Mouse (Mus musculus): ENCODE measurements around the gene Sema6b. TPM values are rescaled to one million over a fixed set of nuclear protein-coding genes. Genes with fewer than 3 reads are reported as not detected.

Sema6b gene
- not detected for polyA plus RNA-seq (2017; shearing (Covaris generic))

GRCm38 (mm10) chr17:56139858-56140595 lies at the start of gene Sema6b:
Gene Sema6b, minus strand, starts transcription at chr17:56140343.

GRCm38 (mm10) chr17:56183658-56184103 lies 43.5 kb upstream of the Sema6b start, which contains the start of gene Mydgf:
Gene Mydgf, minus strand, starts transcription at chr17:56183920.

GRCm38 (mm10) chr17:56162231-56162774 lies 22.2 kb upstream of the Sema6b start, which contains the start of gene Tnfaip8l1:
Gene Tnfaip8l1, plus strand, starts transcription at chr17:56162477.

GRCm38 (mm10) chr17:56121826-56122225 lies 18.3 kb downstream of the Sema6b start, which contains the start of gene Lrg1:
Gene Lrg1, minus strand, starts transcription at chr17:56122001.

GRCm38 (mm10) chr17:56117251-56117710 lies 22.9 kb downstream of the Sema6b start, which contains the start of gene Plin5:
Gene Plin5, minus strand, starts transcription at chr17:56117596.

GRCm38 (mm10) chr17:56109219-56110051 lies 30.7 kb downstream of the Sema6b start, which contains the start of gene Plin4:
Gene Plin4, minus strand, starts transcription at chr17:56109803.

GRCm38 (mm10) chr17:56078880-56079795 lies 61.0 kb downstream of the Sema6b start, which contains the start of gene Hdgfl2:
Gene Hdgfl2, plus strand, starts transcription at chr17:56079634.

GRCm38 (mm10) chr17:56074827-56075208 lies 65.3 kb downstream of the Sema6b start, which contains the start of gene Ubxn6:
Gene Ubxn6, minus strand, starts transcription at chr17:56075028.

Other genes starting within 250 kb of the Sema6b start
- 37.1 TPM for gene Zfp959, start 248.2 kb downstream of the Sema6b start, polyA plus RNA-seq (2017; shearing (Covaris generic))
- 6.9 TPM for gene Zfp119b, start 190.8 kb downstream of the Sema6b start, polyA plus RNA-seq (2017; shearing (Covaris generic))
- gene Ebi3, start 187.7 kb downstream of the Sema6b start, polyA plus RNA-seq (2017; shearing (Covaris generic)): 0.33 TPM
- 32.0 TPM for gene Yju2, start 181.2 kb downstream of the Sema6b start, polyA plus RNA-seq (2017; shearing (Covaris generic))
- 1.0 TPM for gene Shd, start 169.9 kb downstream of the Sema6b start, polyA plus RNA-seq (2017; shearing (Covaris generic))
- not detected for gene Fsd1, start 153.8 kb downstream of the Sema6b start, polyA plus RNA-seq (2017; shearing (Covaris generic))
- 2.3 TPM for gene Stap2, start 134.8 kb downstream of the Sema6b start, polyA plus RNA-seq (2017; shearing (Covaris generic))
- gene Mpnd, start 134.6 kb downstream of the Sema6b start, polyA plus RNA-seq (2017; shearing (Covaris generic)): 158 TPM
- gene Sh3gl1, start 103.7 kb downstream of the Sema6b start, polyA plus RNA-seq (2017; shearing (Covaris generic)): 137 TPM
- gene Chaf1a, start 99.9 kb downstream of the Sema6b start, polyA plus RNA-seq (2017; shearing (Covaris generic)): 1.3 TPM
- gene Ubxn6, start 65.3 kb downstream of the Sema6b start, polyA plus RNA-seq (2017; shearing (Covaris generic)): 64.9 TPM
- 113 TPM for gene Hdgfl2, start 60.7 kb downstream of the Sema6b start, polyA plus RNA-seq (2017; shearing (Covaris generic))
- not detected for gene Plin4, start 30.5 kb downstream of the Sema6b start, polyA plus RNA-seq (2017; shearing (Covaris generic))
- gene Plin5, start 22.7 kb downstream of the Sema6b start, polyA plus RNA-seq (2017; shearing (Covaris generic)): not detected
- gene Lrg1, start 18.3 kb downstream of the Sema6b start, polyA plus RNA-seq (2017; shearing (Covaris generic)): not detected
- gene Tnfaip8l1, start 22.1 kb upstream of the Sema6b start, polyA plus RNA-seq (2017; shearing (Covaris generic)): 22.7 TPM
- gene Mydgf, start 43.6 kb upstream of the Sema6b start, polyA plus RNA-seq (2017; shearing (Covaris generic)): 48.9 TPM
- 44.4 TPM for gene Dpp9, start 78.6 kb upstream of the Sema6b start, polyA plus RNA-seq (2017; shearing (Covaris generic))
- gene Fem1a, start 116.5 kb upstream of the Sema6b start, polyA plus RNA-seq (2017; shearing (Covaris generic)): 10.0 TPM
- 2.6 TPM for gene Ticam1, start 136.4 kb upstream of the Sema6b start, polyA plus RNA-seq (2017; shearing (Covaris generic))
- gene Plin3, start 152.5 kb upstream of the Sema6b start, polyA plus RNA-seq (2017; shearing (Covaris generic)): 20.5 TPM
- not detected for gene Arrdc5, start 159.9 kb upstream of the Sema6b start, polyA plus RNA-seq (2017; shearing (Covaris generic))
- gene Uhrf1, start 163.0 kb upstream of the Sema6b start, polyA plus RNA-seq (2017; shearing (Covaris generic)): 7.4 TPM
- gene Kdm4b, start 185.7 kb upstream of the Sema6b start, polyA plus RNA-seq (2017; shearing (Covaris generic)): 55.6 TPM

Data from effector memory CD4-positive, alpha-beta T cell, adult 7 months (primary cell).